Mouse (Mus musculus): ENCODE measurements at regions not wholly inside any gene's neighbourhood (a gene's known extent, or its start where the extent isn't known, plus 50 kb on each side); places are given as distances from the start of the nearest gene placed in this dataset.

DNA sequence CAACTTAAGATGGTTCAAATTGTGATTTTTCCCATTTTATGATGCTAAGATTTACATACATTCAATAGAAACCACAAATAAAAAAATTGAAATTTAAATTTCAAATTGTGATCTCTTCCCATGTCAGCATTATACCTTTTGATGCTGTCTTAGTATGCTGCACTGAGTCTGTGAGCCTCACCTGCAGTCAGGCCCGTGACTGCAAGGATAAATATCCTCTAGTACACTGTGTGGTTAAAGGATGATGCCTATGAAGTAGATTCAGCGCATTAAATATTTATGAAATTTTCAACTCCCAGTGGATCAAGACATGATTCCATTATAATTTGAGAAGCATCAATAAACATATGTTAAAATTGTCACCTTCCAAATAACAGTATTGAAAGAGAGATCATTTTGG lies 340.4 kb downstream of the Mllt3 start:
- DNase-seq (no peak), ATAC-seq (ENCODE audit: insufficient read depth) (no peak)
- Histone ChIP-seq H3K27me3 (ENCODE audit: insufficient read depth, low read length) (no peaks in the 10 kb centered on the region), H3K4me1 (ENCODE audit: insufficient read depth) (no peaks in the 10 kb centered on the region), H3K9me3 (ENCODE audit: low read depth, low read length) (no peaks in the 10 kb centered on the region), H3K4me3 (ENCODE audit: low read depth, low read length) (no peak overlapping the region), H3K9ac (no peak overlapping the region), H3K4me2 (no peak overlapping the region), H3K27ac (ENCODE audit: low read depth) (no peak overlapping the region), H3K36me3 (ENCODE audit: insufficient read depth) (no peaks in the 10 kb centered on the region)
- TF ChIP-seq CTCF (IDR thresholded peaks at IDR 0.05; ENCODE audit: low read depth) = no peak
- WGBS = 89% methylated on average over 2 of the region's 2 CpGs

DNA sequence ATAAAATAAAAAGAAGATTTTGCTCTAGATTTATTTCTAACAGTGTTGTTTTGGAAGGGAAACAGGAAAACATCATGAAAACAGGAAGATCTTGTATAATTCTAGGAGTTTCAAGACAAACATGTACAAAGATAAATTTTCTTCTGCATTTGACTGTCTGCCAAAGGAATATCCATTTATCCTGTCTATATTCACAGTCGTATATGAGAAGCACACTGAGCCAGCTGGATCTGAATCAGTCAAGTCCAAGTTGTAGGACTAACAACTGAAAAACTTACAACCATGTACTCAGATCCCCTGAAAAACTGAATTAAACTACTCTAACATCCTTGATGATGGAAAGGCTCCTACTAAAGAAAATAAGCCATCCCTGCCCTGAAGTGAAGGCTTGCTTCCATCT lies 348.2 kb downstream of the Mllt3 start:
- Histone ChIP-seq H3K4me1 (ENCODE audit: insufficient read depth) (no peaks in the 10 kb centered on the region), H3K9ac (no peak overlapping the region), H3K4me3 (ENCODE audit: low read depth, low read length) (no peak overlapping the region), H3K27ac (ENCODE audit: low read depth) (no peak overlapping the region), H3K4me2 (no peak overlapping the region), H3K36me3 (ENCODE audit: insufficient read depth) (no peaks in the 10 kb centered on the region), H3K9me3 (ENCODE audit: low read depth, low read length) (no peaks in the 10 kb centered on the region), H3K27me3 (ENCODE audit: insufficient read depth, low read length) (no peaks in the 10 kb centered on the region)
- ATAC-seq (ENCODE audit: insufficient read depth) = no peak
- peak; percentile 78 for DNase-seq
- TF ChIP-seq CTCF (IDR thresholded peaks at IDR 0.05; ENCODE audit: low read depth) = no peak
- 35% methylated on average over 1 of the region's 1 CpGs for WGBS

DNA sequence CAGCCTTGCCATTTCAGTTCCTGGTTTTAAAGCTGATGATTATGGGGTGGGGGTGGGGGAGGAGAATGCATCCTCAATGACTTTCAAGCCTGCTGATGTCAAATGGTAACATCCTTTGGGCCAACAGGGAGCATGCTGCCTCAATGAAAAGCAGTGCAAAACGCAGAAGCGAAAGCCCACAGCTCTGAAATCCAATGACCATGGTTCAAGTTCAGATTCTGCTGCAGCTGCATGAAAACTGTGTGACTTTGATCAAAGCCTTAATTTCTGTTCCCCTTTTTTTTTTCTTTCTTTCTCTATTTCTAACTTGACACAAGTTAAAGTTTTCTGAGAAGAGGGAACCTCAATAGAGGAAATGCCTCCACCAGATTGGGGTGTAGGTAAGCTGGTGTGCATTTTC lies 350.4 kb downstream of the Mllt3 start:
- no peak overlapping the region for H3K9ac ChIP-seq
- H3K4me3 ChIP-seq (ENCODE audit: low read depth, low read length) = no peak overlapping the region
- no peaks in the 10 kb centered on the region for H3K4me1 ChIP-seq (ENCODE audit: insufficient read depth)
- H3K36me3 ChIP-seq (ENCODE audit: insufficient read depth) = no peaks in the 10 kb centered on the region
- no peak for TF ChIP-seq CTCF (IDR thresholded peaks at IDR 0.05; ENCODE audit: low read depth)
- DNase-seq (no peak), ATAC-seq (ENCODE audit: insufficient read depth) (no peak)
- H3K9me3 ChIP-seq (ENCODE audit: low read depth, low read length) = no peaks in the 10 kb centered on the region
- H3K4me2 ChIP-seq = no peak overlapping the region
- no peak overlapping the region for H3K27ac ChIP-seq (ENCODE audit: low read depth)
- H3K27me3 ChIP-seq (ENCODE audit: insufficient read depth, low read length) = no peaks in the 10 kb centered on the region
- WGBS = 90% methylated on average over 2 of the region's 2 CpGs

DNA sequence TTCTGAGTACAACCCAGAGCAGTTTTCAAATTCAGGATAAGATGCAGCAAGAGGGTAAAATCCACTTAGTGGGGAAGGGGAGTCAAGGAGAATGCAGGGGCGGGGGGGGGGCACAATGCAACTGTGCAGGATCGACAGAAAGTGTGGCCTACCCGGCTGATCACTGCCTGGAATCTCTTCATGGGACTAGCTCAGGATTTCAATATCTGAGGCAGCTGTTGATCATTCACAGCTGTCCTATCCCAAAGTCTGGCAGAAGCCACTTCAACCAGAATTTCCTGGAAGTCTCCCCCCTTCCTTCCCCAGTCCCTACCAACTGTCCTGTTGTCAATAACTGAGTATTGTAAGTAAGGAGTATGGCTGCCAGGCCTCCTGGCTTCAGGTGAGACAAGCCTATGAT lies 362.1 kb downstream of the Mllt3 start:
- Histone ChIP-seq H3K27me3 (ENCODE audit: insufficient read depth, low read length) (no peaks in the 10 kb centered on the region), H3K4me2 (no peak overlapping the region), H3K9ac (no peak overlapping the region), H3K27ac (ENCODE audit: low read depth) (no peak overlapping the region; the same call in 1 of the 2 replicates), H3K4me1 (ENCODE audit: insufficient read depth) (no peaks in the 10 kb centered on the region), H3K36me3 (ENCODE audit: insufficient read depth) (no peaks in the 10 kb centered on the region), H3K9me3 (ENCODE audit: low read depth, low read length) (no peaks in the 10 kb centered on the region), H3K4me3 (ENCODE audit: low read depth, low read length) (no peak overlapping the region)
- WGBS = 34% methylated on average over 3 of the region's 3 CpGs
- DNase-seq (peak; percentile 65), ATAC-seq (ENCODE audit: insufficient read depth) (peak; percentile 73)
- no peak for TF ChIP-seq CTCF (IDR thresholded peaks at IDR 0.05; ENCODE audit: low read depth)

- Histone ChIP-seq H3K4me1 (ENCODE audit: insufficient read depth) (no peaks in the 10 kb centered on the region), H3K27me3 (ENCODE audit: insufficient read depth, low read length) (no peaks in the 10 kb centered on the region), H3K27ac (ENCODE audit: low read depth) (no peak overlapping the region), H3K9me3 (ENCODE audit: low read depth, low read length) (no peaks in the 10 kb centered on the region), H3K36me3 (ENCODE audit: insufficient read depth) (no peaks in the 10 kb centered on the region), H3K4me2 (no peak overlapping the region), H3K4me3 (ENCODE audit: low read depth, low read length) (no peak overlapping the region), H3K9ac (no peak overlapping the region)
- WGBS = 48% methylated on average over 2 of the region's 2 CpGs
- DNase-seq = peak; percentile 57
- no peak for TF ChIP-seq CTCF (IDR thresholded peaks at IDR 0.05; ENCODE audit: low read depth)
- ATAC-seq (ENCODE audit: insufficient read depth) = peak; percentile 64; the same call in 1 of the 2 replicates
Measured at GRCm38 (mm10) chr4:87670167-87670566, 363.0 kb downstream of the Mllt3 start.

GRCm38 (mm10) chr4:87669480-87669879 lies 363.7 kb downstream of the Mllt3 start:
- ATAC-seq (ENCODE audit: insufficient read depth) (no peak), DNase-seq (no peak)
- Histone ChIP-seq H3K36me3 (ENCODE audit: insufficient read depth) (no peaks in the 10 kb centered on the region), H3K4me3 (ENCODE audit: low read depth, low read length) (no peak overlapping the region), H3K27me3 (ENCODE audit: insufficient read depth, low read length) (no peaks in the 10 kb centered on the region), H3K4me1 (ENCODE audit: insufficient read depth) (no peaks in the 10 kb centered on the region), H3K9ac (no peak overlapping the region), H3K9me3 (ENCODE audit: low read depth, low read length) (no peaks in the 10 kb centered on the region), H3K4me2 (no peak overlapping the region), H3K27ac (ENCODE audit: low read depth) (no peak overlapping the region)
- 56% methylated on average over 1 of the region's 1 CpGs for WGBS
- no peak for TF ChIP-seq CTCF (IDR thresholded peaks at IDR 0.05; ENCODE audit: low read depth)

DNA sequence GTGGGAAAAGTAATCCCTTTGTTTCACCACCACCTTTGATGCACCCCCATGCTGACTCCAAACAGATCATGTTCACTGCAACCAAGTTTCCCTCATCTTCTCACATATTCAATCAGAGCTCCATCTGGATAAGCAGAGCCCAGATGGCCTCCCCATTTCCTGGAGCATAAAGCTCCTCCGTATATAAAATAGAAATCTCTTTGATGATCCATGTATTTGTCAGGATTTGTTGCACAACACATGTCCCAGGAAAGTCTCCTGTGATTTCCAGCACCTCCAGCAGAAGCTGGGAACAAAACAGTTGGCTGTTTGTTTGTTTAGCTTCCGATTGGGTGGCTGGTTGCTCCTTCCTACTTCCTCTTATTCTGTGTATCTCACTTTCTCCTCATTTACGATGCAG lies 364.9 kb downstream of the Mllt3 start:
- no peaks in the 10 kb centered on the region for H3K27me3 ChIP-seq (ENCODE audit: insufficient read depth, low read length)
- no peak overlapping the region for H3K4me2 ChIP-seq
- no peak for ATAC-seq (ENCODE audit: insufficient read depth)
- H3K4me1 ChIP-seq (ENCODE audit: insufficient read depth) = no peaks in the 10 kb centered on the region
- H3K4me3 ChIP-seq (ENCODE audit: low read depth, low read length) = no peak overlapping the region
- WGBS = 17% methylated on average over 3 of the region's 3 CpGs
- DNase-seq = peak; percentile 32
- H3K9ac ChIP-seq = no peak overlapping the region
- no peak for TF ChIP-seq CTCF (IDR thresholded peaks at IDR 0.05; ENCODE audit: low read depth)
- H3K9me3 ChIP-seq (ENCODE audit: low read depth, low read length) = no peaks in the 10 kb centered on the region
- H3K36me3 ChIP-seq (ENCODE audit: insufficient read depth) = no peaks in the 10 kb centered on the region
- no peak overlapping the region for H3K27ac ChIP-seq (ENCODE audit: low read depth)

DNA sequence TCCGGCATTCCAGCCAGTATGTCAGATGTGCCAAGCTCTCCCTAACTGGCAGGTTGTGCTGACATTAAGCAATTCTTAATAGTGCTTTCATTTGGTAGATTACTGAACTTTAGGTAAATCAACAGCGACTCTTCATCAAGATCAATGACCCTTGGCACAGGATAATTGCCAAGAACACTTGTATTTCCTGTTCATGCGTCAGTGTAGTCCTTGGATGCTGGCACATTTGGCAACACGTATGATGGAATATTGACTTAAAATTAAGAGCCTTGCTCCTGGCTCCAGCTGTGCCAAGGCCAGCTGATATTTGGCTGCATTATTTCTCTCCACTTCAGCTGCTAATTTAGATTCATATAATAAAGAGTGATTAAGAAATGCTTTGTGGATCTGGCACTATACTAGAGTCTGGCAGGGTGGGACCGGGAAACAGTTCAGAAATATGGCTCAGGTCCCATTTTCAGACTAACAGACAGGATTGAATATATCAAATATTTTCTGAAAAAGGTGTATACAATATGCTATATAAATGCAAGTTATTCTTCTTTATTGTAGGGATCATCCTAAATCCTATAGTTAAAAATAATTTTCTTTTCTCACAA lies 365.5 kb downstream of the Mllt3 start:
- H3K9ac ChIP-seq = no peak overlapping the region
- 65% methylated on average over 5 of the region's 5 CpGs for WGBS
- H3K9me3 ChIP-seq (ENCODE audit: low read depth, low read length) = no peaks in the 10 kb centered on the region
- H3K4me2 ChIP-seq = no peak overlapping the region
- no peaks in the 10 kb centered on the region for H3K27me3 ChIP-seq (ENCODE audit: insufficient read depth, low read length)
- DNase-seq (no peak), ATAC-seq (ENCODE audit: insufficient read depth) (no peak)
- H3K4me3 ChIP-seq (ENCODE audit: low read depth, low read length) = no peak overlapping the region
- no peaks in the 10 kb centered on the region for H3K4me1 ChIP-seq (ENCODE audit: insufficient read depth)
- no peak overlapping the region for H3K27ac ChIP-seq (ENCODE audit: low read depth)
- TF ChIP-seq CTCF (IDR thresholded peaks at IDR 0.05; ENCODE audit: low read depth) = no peak
- H3K36me3 ChIP-seq (ENCODE audit: insufficient read depth) = no peaks in the 10 kb centered on the region
